In the genomic region with DNA sequence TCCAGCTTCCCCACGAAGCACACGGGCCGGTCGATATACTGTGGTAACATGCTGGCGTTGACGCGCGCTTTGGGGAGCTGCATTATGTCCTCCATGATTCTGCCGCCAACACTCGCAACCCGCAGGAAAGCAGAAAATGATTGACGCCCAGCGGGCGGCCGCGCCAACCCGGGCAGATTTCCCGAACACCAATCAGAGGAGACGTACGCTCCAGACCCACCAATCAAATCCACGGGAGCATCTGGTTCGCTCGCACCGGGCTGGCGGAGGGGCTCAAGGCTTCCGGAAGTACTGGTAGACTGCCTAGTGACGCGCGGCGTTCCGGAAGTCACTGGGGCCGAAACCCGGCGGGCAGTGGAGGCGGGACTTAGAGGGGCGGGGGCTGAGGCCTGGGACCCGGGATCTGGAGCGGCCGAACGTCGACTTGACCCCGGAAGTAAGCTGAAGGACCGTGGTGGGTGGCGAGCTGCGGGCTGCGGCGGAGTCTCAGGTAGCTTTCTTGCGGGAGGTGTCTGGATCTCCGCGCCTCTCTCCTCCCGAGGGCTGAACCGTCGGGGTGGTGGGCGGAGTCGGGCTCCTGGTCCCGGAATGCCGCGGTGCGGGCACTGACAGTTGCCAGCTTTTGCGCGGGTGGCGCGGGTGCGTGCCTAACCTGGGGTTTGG, we compare ENCODE assay signal across 8 mouse cellular contexts. TPM values are rescaled to one million over a fixed set of nuclear protein-coding genes. Genes with fewer than 3 reads are reported as not detected.
DNase-seq lines count a peak whose midpoint lies in the region; ATAC-seq and TF ChIP-seq lines count a peak whose summit lies in the region.

A gene (minus strand): TSS at position 170 of the 663 bp plus-strand sequence.
A gene (plus strand): TSS at position 285 of the 663 bp plus-strand sequence.
A gene (plus strand): TSS at position 447 of the 663 bp plus-strand sequence.

- H3K4me1 ChIP-seq in G1E (ENCODE audit: insufficient read depth, low read depth, low read length) = peaks cover 6% of the 10 kb centered on the region
- H3K4me1 ChIP-seq in forebrain, embryonic 16.5 days (replicated peaks; ENCODE audit: control insufficient read depth, insufficient read depth, low read length) = peaks cover 15% of the 10 kb centered on the region
- H3K4me1 ChIP-seq in lung, embryonic 14.5 days (ENCODE audit: insufficient read depth) = 0 out of 2 replicates have a peak, but pooled peaks cover 4% of the 10 kb centered on the region
- H3K4me1 ChIP-seq in olfactory bulb, adult 2 months (ENCODE audit: control insufficient read depth, insufficient read depth, low read length) = no peaks in the 10 kb centered on the region
- H3K4me1 ChIP-seq in thymus, adult 2 months (replicated peaks; ENCODE audit: control insufficient read depth, insufficient read depth, low read length) = peaks cover 5% of the 10 kb centered on the region

- ATAC-seq in G1E (ENCODE audit: extremely low read depth, insufficient number of reproducible peaks, low FRiP score, poor library complexity, severe bottlenecking) = peak; percentile 100
- ATAC-seq in forebrain, embryonic 16.5 days = peak; percentile 100
- peak; percentile 100 for ATAC-seq in lung, embryonic 14.5 days (ENCODE audit: insufficient read depth)

- intact Hi-C loops in heart, postnatal 36 days (cut with DNase I) = loop anchor here (2.0 to 10.0 kb wide), 3 partner anchors 50 to 414 kb away; a partner anchor contains a TSS

- under 1% methylated on average over 64 of the region's 64 CpGs for WGBS in forebrain, embryonic 16.5 days
- under 1% methylated on average over 64 of the region's 64 CpGs for WGBS in lung, embryonic 14.5 days
- WGBS in olfactory bulb, adult 2 months = under 1% methylated on average over 64 of the region's 64 CpGs
- WGBS in thymus, adult 2 months = under 1% methylated on average over 64 of the region's 64 CpGs

- peak within 1 kb of the TSS; percentile 80 for H3K27ac ChIP-seq in forebrain, embryonic 16.5 days (ENCODE audit: low read length)
- peak within 1 kb of the TSS; percentile 95 for H3K27ac ChIP-seq in layer of hippocampus, adult 2 months
- peak within 1 kb of the TSS; percentile 69; the same call in 1 of the 2 replicates for H3K27ac ChIP-seq in lung, embryonic 14.5 days (ENCODE audit: low read depth)
- H3K27ac ChIP-seq in olfactory bulb, adult 2 months (ENCODE audit: insufficient read depth, low read depth, low read length) = peak within 1 kb of the TSS; percentile 89
- H3K27ac ChIP-seq in thymus, adult 2 months (ENCODE audit: control insufficient read depth, insufficient read depth, low read length) = peak within 1 kb of the TSS; percentile 39; the same call in 1 of the 2 replicates

- peak; percentile 38 for TF ChIP-seq POLR2A in olfactory bulb, adult 2 months (IDR thresholded peaks at IDR 0.05; ENCODE audit: insufficient read depth, low read depth, low read length)
- peak; percentile 75 for TF ChIP-seq POLR2A in thymus, adult 2 months (IDR thresholded peaks at IDR 0.05; ENCODE audit: control insufficient read depth, extremely low read depth, insufficient read depth, low read length, poor library complexity)

- no peaks in the 10 kb centered on the region for H3K27me3 ChIP-seq in G1E (ENCODE audit: insufficient read depth, low read length)
- H3K27me3 ChIP-seq in forebrain, embryonic 16.5 days (replicated peaks; ENCODE audit: control insufficient read depth, insufficient read depth, low read length) = no peaks in the 10 kb centered on the region
- no peaks in the 10 kb centered on the region for H3K27me3 ChIP-seq in lung, embryonic 14.5 days (ENCODE audit: insufficient read depth, low read length)
- H3K27me3 ChIP-seq in thymus, adult 2 months (ENCODE audit: control insufficient read depth, insufficient read depth, low read length) = no peaks in the 10 kb centered on the region

- DNase-seq in G1E (ENCODE audit: low spot score) = peak; percentile 99
- peak; percentile 97 to 98 for DNase-seq in cerebellum, adult 18-20 months
- DNase-seq in heart, postnatal 36 days = peak; percentile 94 to 95
- DNase-seq in layer of hippocampus, adult 2 months (ENCODE audit: low spot score in 2 of 2) = peak; percentile 98
- peak; percentile 99 for DNase-seq in lung, embryonic 14.5 days
- DNase-seq in thymus, adult 2 months = peak; percentile 94

- TF ChIP-seq CTCF in G1E (IDR thresholded peaks at IDR 0.05; ENCODE audit: low read depth, low read length) = no peak
- TF ChIP-seq CTCF in layer of hippocampus, adult 2 months (conservative IDR thresholded peaks at IDR 0.05) = peak; percentile 2; the same call in 1 of the 2 replicates
- no peak for TF ChIP-seq CTCF in lung, embryonic 14.5 days (IDR thresholded peaks at IDR 0.05; ENCODE audit: low read depth)
- TF ChIP-seq CTCF in olfactory bulb, adult 2 months (IDR thresholded peaks at IDR 0.05; ENCODE audit: insufficient read depth, low read depth, low read length) = no peak
- TF ChIP-seq CTCF in thymus, adult 2 months (IDR thresholded peaks at IDR 0.05; ENCODE audit: borderline replicate concordance, control insufficient read depth, extremely low read depth, insufficient read depth, low read length, poor library complexity) = peak; percentile 76

- H3K9ac ChIP-seq in forebrain, embryonic 16.5 days (replicated peaks; ENCODE audit: low read depth, low read length) = peak within 1 kb of the TSS; percentile 80
- H3K9ac ChIP-seq in lung, embryonic 14.5 days = peak within 1 kb of the TSS; percentile 85

- H3K9me3 ChIP-seq in G1E (replicated peaks) = no peaks in the 10 kb centered on the region
- H3K9me3 ChIP-seq in forebrain, embryonic 16.5 days (ENCODE audit: control insufficient read depth, low read length) = no peaks in the 10 kb centered on the region
- H3K9me3 ChIP-seq in lung, embryonic 14.5 days (ENCODE audit: low read depth, low read length) = no peaks in the 10 kb centered on the region

- peak within 1 kb of the TSS; percentile 97 for H3K4me3 ChIP-seq in G1E (ENCODE audit: low read depth, low read length)
- peak within 1 kb of the TSS; percentile 81 for H3K4me3 ChIP-seq in forebrain, embryonic 16.5 days (replicated peaks; ENCODE audit: low read length)
- H3K4me3 ChIP-seq in layer of hippocampus, adult 2 months = peak within 1 kb of the TSS; percentile 98
- peak within 1 kb of the TSS; percentile 78 for H3K4me3 ChIP-seq in lung, embryonic 14.5 days (ENCODE audit: low read depth, low read length)
- peak within 1 kb of the TSS; percentile 99 for H3K4me3 ChIP-seq in olfactory bulb, adult 2 months (ENCODE audit: insufficient read depth, low read depth, low read length)
- H3K4me3 ChIP-seq in thymus, adult 2 months (ENCODE audit: control insufficient read depth, insufficient read depth, low read length) = peak within 1 kb of the TSS; percentile 89

- peak within 1 kb of the TSS; percentile 90 for H3K4me2 ChIP-seq in forebrain, embryonic 16.5 days (ENCODE audit: low read length)
- peak within 1 kb of the TSS; percentile 82 for H3K4me2 ChIP-seq in lung, embryonic 14.5 days

- H3K36me3 ChIP-seq in G1E (replicated peaks) = peaks cover 15% of the 10 kb centered on the region
- no peaks in the 10 kb centered on the region for H3K36me3 ChIP-seq in forebrain, embryonic 16.5 days (ENCODE audit: control insufficient read depth, insufficient read depth)
- peaks cover 18% of the 10 kb centered on the region; the same call in 1 of the 2 replicates for H3K36me3 ChIP-seq in lung, embryonic 14.5 days (ENCODE audit: insufficient read depth)
- peaks cover 2% of the 10 kb centered on the region for H3K36me3 ChIP-seq in thymus, adult 2 months (ENCODE audit: control insufficient read depth, insufficient read depth, low read length)

RNA-seq across cellular contexts. Expression of the first gene that starts in this region (rescaled TPM):
- total RNA-seq in G1E (2014; fragmentation: Nextera tagmentation) = 20.2 and 21.6 TPM in 2 replicates
- total RNA-seq in G1E (2017) = 227 and 304 TPM in 2 replicates
- 1.9 and 2.3 TPM in 2 replicates for polyA plus RNA-seq in G1E (2012)
- polyA plus RNA-seq in forebrain, embryonic 16.5 days (2015; fragmentation: Nextera tagmentation; extraction: Ambion mirVana) = 82.8 and 96.3 TPM in 2 replicates
- 10 to 100 TPM; 19.5 to 20.4 TPM for total RNA-seq in heart, postnatal 36 days (2021)
- 10 to 100 TPM; 11.4 to 16.8 TPM for total RNA-seq in layer of hippocampus, adult 2 months (2021)
- polyA plus RNA-seq in lung, embryonic 14.5 days (2014; fragmentation: Nextera tagmentation; extraction: Ambion mirVana) = 177 and 191 TPM in 2 replicates
- not detected in 2 replicates for polyA plus RNA-seq in olfactory bulb, adult 2 months (2012; ENCODE audit: insufficient read depth, insufficient read length, low replicate concordance, missing spikeins)
- 12.6 TPM in 2 replicates for polyA plus RNA-seq in thymus, adult 2 months (2012; rRNA removed)

RNA-seq across cellular contexts. Expression of the second gene that starts in this region (rescaled TPM):
- total RNA-seq in G1E (2014; fragmentation: Nextera tagmentation) (6.0 and 18.1 TPM in 2 replicates), G1E (2017) (6.7 and 7.0 TPM in 2 replicates)
- polyA plus RNA-seq in G1E (2012) = 5.6 and 6.1 TPM in 2 replicates
- polyA plus RNA-seq in forebrain, embryonic 16.5 days (2015; fragmentation: Nextera tagmentation; extraction: Ambion mirVana) = 46.0 and 49.3 TPM in 2 replicates
- 10 to 100 TPM; 10.2 to 14.4 TPM for total RNA-seq in heart, postnatal 36 days (2021)
- total RNA-seq in layer of hippocampus, adult 2 months (2021) = 10 to 100 TPM; 34.6 to 39.0 TPM
- polyA plus RNA-seq in lung, embryonic 14.5 days (2014; fragmentation: Nextera tagmentation; extraction: Ambion mirVana) = 21.1 and 21.7 TPM in 2 replicates
- not detected in 2 replicates for polyA plus RNA-seq in olfactory bulb, adult 2 months (2012; ENCODE audit: insufficient read depth, insufficient read length, low replicate concordance, missing spikeins)
- 11.8 and 13.5 TPM in 2 replicates for polyA plus RNA-seq in thymus, adult 2 months (2012; rRNA removed)

RNA-seq across cellular contexts. Expression of the third gene that starts in this region (rescaled TPM):
- total RNA-seq in G1E (2014; fragmentation: Nextera tagmentation) = 88.3 and 98.3 TPM in 2 replicates
- total RNA-seq in G1E (2017) = 41.5 and 57.6 TPM in 2 replicates
- not detected in 2 replicates for polyA plus RNA-seq in G1E (2012)
- polyA plus RNA-seq in forebrain, embryonic 16.5 days (2015; fragmentation: Nextera tagmentation; extraction: Ambion mirVana) = 24.3 and 29.3 TPM in 2 replicates
- not detected for total RNA-seq in heart, postnatal 36 days (2021)
- total RNA-seq in layer of hippocampus, adult 2 months (2021) = 1 to 10 TPM; 2.3 to 4.6 TPM
- 6.7 and 9.8 TPM in 2 replicates for polyA plus RNA-seq in lung, embryonic 14.5 days (2014; fragmentation: Nextera tagmentation; extraction: Ambion mirVana)
- polyA plus RNA-seq in olfactory bulb, adult 2 months (2012; ENCODE audit: insufficient read depth, insufficient read length, low replicate concordance, missing spikeins) = 81.8 TPM in 1 of 2 replicates, not detected in the other
- 0.19 and 0.58 TPM in 2 replicates for polyA plus RNA-seq in thymus, adult 2 months (2012; rRNA removed)

Comparison
In these comparisons a context has a peak if more than half of its experiments do, and no peak if none do; other contexts are left out.
1. Peak in every context shown above with its lines: DNase-seq, ATAC-seq, H3K4me3 ChIP-seq and H3K27ac ChIP-seq.
2. RNA of the third gene that starts in this region (total RNA-seq): 41.5 to 98.3 TPM in G1E; 2.3 to 4.6 TPM in layer of hippocampus, adult 2 months and not detected in heart, postnatal 36 days; every median in the first group is over 4 times any median in the second.
3. CTCF ChIP-seq: peak in layer of hippocampus, adult 2 months (single experiment) and thymus, adult 2 months (single experiment); none in G1E (single experiment), lung, embryonic 14.5 days (single experiment) and olfactory bulb, adult 2 months (single experiment).
4. H3K27ac ChIP-seq: peak in every context shown above with its lines; median percentile 95 in layer of hippocampus, adult 2 months; 89 in olfactory bulb, adult 2 months; 80 in forebrain, embryonic 16.5 days; 69 in lung, embryonic 14.5 days; 39 in thymus, adult 2 months.